ENCODE assay signal across 24 mouse cellular contexts in the genomic region with DNA sequence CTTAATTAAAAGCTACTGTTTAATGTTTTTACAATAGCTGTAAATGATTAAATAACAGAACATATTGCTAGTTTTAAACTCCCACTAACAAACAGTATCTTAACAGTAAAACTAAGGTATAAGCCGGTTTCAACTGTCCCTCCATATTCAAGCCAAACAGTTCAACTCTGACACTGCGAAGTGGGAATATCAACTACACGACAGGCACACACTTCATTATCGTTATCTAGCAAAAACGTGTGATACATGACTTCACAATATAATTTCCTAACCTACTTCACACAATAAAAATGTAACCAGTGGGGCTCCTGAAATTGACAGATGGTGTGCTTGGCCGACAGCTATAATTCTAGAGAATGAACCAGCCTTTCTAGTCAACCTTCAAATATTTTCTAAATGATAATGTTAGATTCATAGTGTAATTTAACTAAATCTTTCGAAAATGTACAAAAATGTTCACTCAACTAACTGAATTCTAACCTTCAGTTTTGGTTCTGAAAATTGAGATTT. TPM values are rescaled to one million over a fixed set of nuclear protein-coding genes. Genes with fewer than 3 reads are reported as not detected.
DNase-seq lines count a peak whose midpoint lies in the region; ATAC-seq and TF ChIP-seq lines count a peak whose summit lies in the region.
"Had no signal": no experiment of that assay in that cellular context is flagged by ENCODE, and none has a peak within 500 bp of the region (broad histone marks: within the 10 kb centered on the region; RNA-seq: fewer than 3 reads in every experiment).

No protein-coding gene starts in this region.

- peaks cover 8% of the 10 kb centered on the region; the same call in 1 of the 2 replicates for H3K4me1 ChIP-seq in hindbrain, embryonic 15.5 days (replicated peaks)
- no peaks in the 10 kb centered on the region for H3K4me1 ChIP-seq in hindbrain, embryonic 10.5 days (replicated peaks)
- H3K4me1 ChIP-seq in liver, embryonic 16.5 days (ENCODE audit: control insufficient read depth, low read depth, low read length): peaks cover 3% of the 10 kb centered on the region; the same call in 1 of the 2 replicates
- no peaks in the 10 kb centered on the region for H3K4me1 ChIP-seq in liver, postnatal 0 days (ENCODE audit: insufficient read depth)
- peaks cover 6% of the 10 kb centered on the region; the same call in 1 of the 2 replicates for H3K4me1 ChIP-seq in kidney, embryonic 16.5 days (ENCODE audit: insufficient read depth, low read length)
- H3K4me1 ChIP-seq: embryonic facial prominence, embryonic 12.5 days; heart, embryonic 15.5 days had no signal

- no peak for DNase-seq in hindbrain, embryonic 10.5 days (ENCODE audit: low spot score)
- no peak for DNase-seq in liver, postnatal 0 days
- peak; percentile 28 for DNase-seq in cerebellum, adult 8-10 months
- peak; percentile 25 to 40 for DNase-seq in cerebellum, postnatal 36 days
- no peak for DNase-seq in spleen, adult 12 weeks (ENCODE audit: low spot score)
- DNase-seq: adrenal gland, adult 2 months; gastrocnemius, postnatal 36 days; heart, postnatal 4 days; kidney, adult 18-20 months; right cerebral cortex, postnatal 25 days had no signal

- H3K9me3 ChIP-seq in hindbrain, embryonic 15.5 days: no peaks in the 10 kb centered on the region
- no peaks in the 10 kb centered on the region for H3K9me3 ChIP-seq in hindbrain, embryonic 10.5 days
- no peaks in the 10 kb centered on the region for H3K9me3 ChIP-seq in liver, embryonic 16.5 days (replicated peaks; ENCODE audit: control insufficient read depth, low read length)
- no peaks in the 10 kb centered on the region for H3K9me3 ChIP-seq in liver, postnatal 0 days (ENCODE audit: low read length)
- no peaks in the 10 kb centered on the region for H3K9me3 ChIP-seq in kidney, embryonic 16.5 days (ENCODE audit: low read length)
- H3K9me3 ChIP-seq: embryonic facial prominence, embryonic 12.5 days; forebrain, embryonic 13.5 days; heart, embryonic 15.5 days; liver, embryonic 15.5 days had no signal

- no peak overlapping the region for H3K9ac ChIP-seq in hindbrain, embryonic 15.5 days
- no peak overlapping the region for H3K9ac ChIP-seq in liver, embryonic 16.5 days (ENCODE audit: low read depth, low read length)
- no peak overlapping the region for H3K9ac ChIP-seq in liver, postnatal 0 days (replicated peaks)
- H3K9ac ChIP-seq in kidney, embryonic 16.5 days (replicated peaks; ENCODE audit: low read length): no peak overlapping the region
- H3K9ac ChIP-seq: embryonic facial prominence, embryonic 12.5 days; forebrain, embryonic 13.5 days; heart, embryonic 15.5 days; liver, embryonic 15.5 days had no signal

- TF ChIP-seq CTCF in liver, postnatal 0 days (IDR thresholded peaks at IDR 0.05; ENCODE audit: low read depth): no peak

- TF ChIP-seq EP300 in liver, postnatal 0 days (IDR thresholded peaks at IDR 0.05; ENCODE audit: low read depth): no peak

- no peak overlapping the region for H3K4me2 ChIP-seq in hindbrain, embryonic 15.5 days
- no peak overlapping the region for H3K4me2 ChIP-seq in liver, embryonic 16.5 days (ENCODE audit: low read depth, low read length)
- no peak overlapping the region for H3K4me2 ChIP-seq in liver, postnatal 0 days (ENCODE audit: low read depth, low read length)
- H3K4me2 ChIP-seq in kidney, embryonic 16.5 days (replicated peaks; ENCODE audit: low read depth, low read length): no peak overlapping the region
- H3K4me2 ChIP-seq: embryonic facial prominence, embryonic 12.5 days; forebrain, embryonic 13.5 days; heart, embryonic 15.5 days; liver, embryonic 15.5 days; midbrain, embryonic 11.5 days had no signal

- H3K27me3 ChIP-seq in hindbrain, embryonic 15.5 days: no peaks in the 10 kb centered on the region
- H3K27me3 ChIP-seq in hindbrain, embryonic 10.5 days (ENCODE audit: insufficient read depth, poor library complexity, severe bottlenecking): no peaks in the 10 kb centered on the region
- H3K27me3 ChIP-seq in liver, embryonic 16.5 days (ENCODE audit: control insufficient read depth, insufficient read depth, low read depth, low read length): no peaks in the 10 kb centered on the region
- no peaks in the 10 kb centered on the region for H3K27me3 ChIP-seq in liver, postnatal 0 days (ENCODE audit: insufficient read depth, low read length)
- H3K27me3 ChIP-seq in kidney, embryonic 16.5 days (ENCODE audit: insufficient read depth, low read length): no peaks in the 10 kb centered on the region
- H3K27me3 ChIP-seq: embryonic facial prominence, embryonic 12.5 days; forebrain, embryonic 13.5 days; heart, embryonic 15.5 days; liver, embryonic 15.5 days had no signal

- H3K36me3 ChIP-seq in hindbrain, embryonic 15.5 days: no peaks in the 10 kb centered on the region
- H3K36me3 ChIP-seq in hindbrain, embryonic 10.5 days: peaks cover 9% of the 10 kb centered on the region
- H3K36me3 ChIP-seq in liver, embryonic 16.5 days (ENCODE audit: control insufficient read depth, insufficient read depth): no peaks in the 10 kb centered on the region
- no peaks in the 10 kb centered on the region for H3K36me3 ChIP-seq in liver, postnatal 0 days (replicated peaks; ENCODE audit: insufficient read depth, low read length)
- H3K36me3 ChIP-seq in kidney, embryonic 16.5 days (ENCODE audit: insufficient read depth, low read length): no peaks in the 10 kb centered on the region; the same call in 1 of the 2 replicates
- H3K36me3 ChIP-seq: heart, embryonic 15.5 days; liver, embryonic 15.5 days had no signal

- no peak for ATAC-seq in hindbrain, embryonic 15.5 days (ENCODE audit: low FRiP score, low read depth)
- ATAC-seq in liver, embryonic 16.5 days (ENCODE audit: low read depth): peak; percentile 56; the same call in 1 of the 2 replicates
- ATAC-seq in liver, postnatal 0 days: no peak
- no peak for ATAC-seq in kidney, embryonic 16.5 days (ENCODE audit: low FRiP score, low TSS enrichment)
- ATAC-seq: forebrain, embryonic 13.5 days; inflammation-experienced regulatory T-cells, adult 6 months; lung, postnatal 0 days had no signal

- WGBS in hindbrain, embryonic 15.5 days: 73% methylated on average over 7 of the region's 7 CpGs
- 92% methylated on average over 7 of the region's 7 CpGs for WGBS in hindbrain, embryonic 10.5 days
- 47% methylated on average over 7 of the region's 7 CpGs for whole genome bisulfite sequencing in liver, embryonic 16.5 days (ENCODE audit: insufficient replicate concordance)
- 67% methylated on average over 7 of the region's 7 CpGs for WGBS in liver, postnatal 0 days (ENCODE audit: insufficient replicate concordance)
- WGBS in kidney, embryonic 16.5 days: 89% methylated on average over 7 of the region's 7 CpGs

- H3K27ac ChIP-seq in hindbrain, embryonic 15.5 days (replicated peaks): peak overlapping the region; percentile 45; the same call in 1 of the 2 replicates
- H3K27ac ChIP-seq in hindbrain, embryonic 10.5 days: no peak overlapping the region
- H3K27ac ChIP-seq in liver, embryonic 16.5 days (ENCODE audit: low read length): no peak overlapping the region
- no peak overlapping the region for H3K27ac ChIP-seq in liver, postnatal 0 days (ENCODE audit: low read depth)
- H3K27ac ChIP-seq in kidney, embryonic 16.5 days (ENCODE audit: low read length): no peak overlapping the region
- H3K27ac ChIP-seq: embryonic facial prominence, embryonic 12.5 days; forebrain, embryonic 13.5 days; heart, embryonic 15.5 days; kidney, postnatal 0 days; left cerebral cortex, adult 2 months; liver, embryonic 15.5 days; macrophage had no signal

- H3K4me3 ChIP-seq in hindbrain, embryonic 15.5 days: no peak overlapping the region
- H3K4me3 ChIP-seq in hindbrain, embryonic 10.5 days: no peak overlapping the region
- H3K4me3 ChIP-seq in liver, embryonic 16.5 days (ENCODE audit: low read depth, low read length): no peak overlapping the region
- no peak overlapping the region for H3K4me3 ChIP-seq in liver, postnatal 0 days (ENCODE audit: low read depth, low read length)
- no peak overlapping the region for H3K4me3 ChIP-seq in kidney, embryonic 16.5 days (ENCODE audit: low read length)
- H3K4me3 ChIP-seq: embryonic facial prominence, embryonic 12.5 days; erythroblast, embryonic 14.5 days; forebrain, embryonic 13.5 days; heart, embryonic 15.5 days; left cerebral cortex, adult 2 months; liver, embryonic 15.5 days had no signal

RNA-seq across cellular contexts. Expression of a gene that starts 27.7 kb away (rescaled TPM):
- 150 and 162 TPM in 2 replicates for polyA plus RNA-seq in hindbrain, embryonic 15.5 days (2015; fragmentation: Nextera tagmentation; extraction: Ambion mirVana)
- 111 and 140 TPM in 2 replicates for polyA plus RNA-seq in hindbrain, embryonic 10.5 days (2016; fragmentation: Nextera tagmentation; extraction: Ambion mirVana)
- 25.3 and 26.8 TPM in 2 replicates for polyA plus RNA-seq in liver, embryonic 16.5 days (2015; fragmentation: Nextera tagmentation; extraction: Ambion mirVana)
- polyA plus RNA-seq in liver, postnatal 0 days (2015; fragmentation: Nextera tagmentation; extraction: Ambion mirVana): 47.9 and 48.3 TPM in 2 replicates
- 80.7 and 83.5 TPM in 2 replicates for polyA plus RNA-seq in kidney, embryonic 16.5 days (2015; fragmentation: Nextera tagmentation; extraction: Ambion mirVana)

Comparison
In these comparisons a context has a peak if more than half of its experiments do, and no peak if none do; other contexts are left out.
1. DNase-seq: peak in cerebellum, adult 8-10 months (single experiment) and cerebellum, postnatal 36 days (2 of 2); none in hindbrain, embryonic 10.5 days (single experiment), liver, postnatal 0 days (single experiment) and spleen, adult 12 weeks (single experiment).